Mouse (Mus musculus) urinary bladder, postnatal 4 days (tissue): Measurements from ENCODE around the gene Tnk2.
A peak's percentile ranks its signal among the peaks of the same experiment; 100 is the strongest.
"Not testable (repeated sequence)": the region's sequence is repeated elsewhere in the genome, so short reads cannot be mapped to it uniquely, and the experiment has no call there.

ENCODE experiments used
- DNase-seq, 2 experiments: peaks; one replicate each; pipeline ENCODE4 v3.0.0; 2021 to 2022; ENCODE audit warnings: low spot score in 2 of 2

Tnk2 gene

GRCm38 (mm10) chr16:32636331-32636730 is 7.3 kb upstream of the Tnk2 start:
- DNase-seq: no peak

DNA sequence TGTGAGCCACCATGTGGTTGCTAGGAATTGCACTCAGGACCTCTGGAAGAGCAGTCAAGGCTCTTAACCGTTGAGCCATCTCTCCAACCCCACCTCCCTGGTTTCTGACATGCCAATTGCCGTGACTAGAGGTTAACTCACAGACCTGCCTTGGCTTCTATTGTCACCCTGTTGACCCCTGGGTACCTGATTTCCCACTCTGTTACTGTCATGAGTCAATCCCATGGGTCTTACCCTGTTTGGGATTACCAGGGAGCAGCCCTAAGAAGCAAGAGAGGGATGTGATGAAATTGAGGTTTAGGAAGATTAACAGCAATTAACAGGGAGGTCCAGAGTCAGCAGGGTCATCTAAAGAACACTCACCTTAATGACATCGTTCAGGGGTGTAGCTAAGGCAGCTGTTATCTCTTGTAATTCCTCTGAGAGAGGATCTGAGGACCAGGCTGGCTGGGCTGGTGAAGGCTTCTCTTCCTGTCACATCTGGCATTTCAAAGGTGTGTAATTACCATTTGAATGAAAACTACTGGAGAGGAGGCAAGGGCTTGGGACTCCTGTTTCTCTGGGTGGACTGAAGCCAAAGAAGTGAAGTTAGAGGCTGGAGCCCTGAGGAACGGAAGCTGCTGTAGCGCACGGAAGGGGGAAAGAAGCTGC is 6.7 kb upstream of the Tnk2 start:
- DNase-seq: no peak

GRCm38 (mm10) chr16:32638476-32638875 is 5.2 kb upstream of the Tnk2 start:
- peak; percentile 68 to 83 for DNase-seq

DNA sequence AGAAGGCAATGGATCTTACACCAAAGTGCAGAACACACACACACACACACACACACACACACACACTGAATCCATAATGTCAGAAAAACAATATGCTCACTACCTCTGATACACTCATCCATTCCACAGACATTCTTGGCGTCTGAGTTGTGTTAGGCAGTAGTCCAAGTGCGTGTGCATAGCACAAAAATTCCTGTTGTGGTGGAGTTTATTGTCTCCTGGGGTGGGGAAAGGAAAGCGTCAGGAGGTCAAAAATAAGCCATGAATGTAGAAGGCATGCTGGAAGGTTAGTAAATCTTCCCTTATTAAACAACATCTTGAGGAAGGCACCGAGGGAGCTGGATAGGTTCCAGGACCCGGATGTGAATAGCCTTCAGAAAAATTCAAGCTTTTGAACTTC is 3.6 kb upstream of the Tnk2 start:
- DNase-seq: no peak

- DNase-seq: not testable (repeated sequence)
Observed at GRCm38 (mm10) chr16:32640683-32641082, 3.0 kb upstream of the Tnk2 start.

DNA sequence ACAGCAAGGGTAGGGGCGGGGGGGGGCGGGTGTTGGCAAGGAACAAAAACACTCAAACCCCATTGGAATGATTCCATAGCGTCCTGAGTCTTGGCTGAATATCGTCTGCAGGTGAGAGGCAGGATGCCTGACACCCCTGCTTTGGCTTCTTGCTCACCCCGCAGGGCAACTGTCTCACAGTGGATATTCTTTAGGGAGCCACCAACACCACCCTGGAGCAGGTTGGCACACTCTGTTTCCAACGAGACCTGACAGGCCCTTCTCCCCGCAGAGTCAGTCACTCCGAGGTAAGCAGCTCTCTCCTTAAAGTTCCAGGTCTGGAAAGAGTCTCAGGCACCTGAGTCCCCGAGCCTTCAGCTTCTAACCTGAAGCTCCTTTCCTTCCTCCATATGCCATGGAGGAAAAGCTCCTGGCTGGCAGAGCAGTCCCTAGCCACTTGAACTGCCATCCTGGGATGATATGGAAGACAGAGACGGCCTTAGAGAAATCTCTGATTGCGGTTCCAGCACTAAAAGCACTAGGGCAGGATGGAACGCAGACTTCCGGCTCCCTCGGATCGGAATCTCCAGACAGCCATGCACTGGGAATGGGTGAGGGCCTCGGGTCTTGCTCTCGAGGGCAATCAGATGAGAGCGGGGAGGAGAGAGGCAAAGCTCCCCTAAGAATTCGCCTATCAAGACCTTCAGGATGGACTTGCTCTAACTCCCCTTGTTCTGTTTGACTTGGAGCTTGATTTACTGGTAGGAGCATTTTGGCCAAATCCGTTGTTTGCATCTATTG is 2.0 kb upstream of the Tnk2 start:
- no peak for DNase-seq

DNA sequence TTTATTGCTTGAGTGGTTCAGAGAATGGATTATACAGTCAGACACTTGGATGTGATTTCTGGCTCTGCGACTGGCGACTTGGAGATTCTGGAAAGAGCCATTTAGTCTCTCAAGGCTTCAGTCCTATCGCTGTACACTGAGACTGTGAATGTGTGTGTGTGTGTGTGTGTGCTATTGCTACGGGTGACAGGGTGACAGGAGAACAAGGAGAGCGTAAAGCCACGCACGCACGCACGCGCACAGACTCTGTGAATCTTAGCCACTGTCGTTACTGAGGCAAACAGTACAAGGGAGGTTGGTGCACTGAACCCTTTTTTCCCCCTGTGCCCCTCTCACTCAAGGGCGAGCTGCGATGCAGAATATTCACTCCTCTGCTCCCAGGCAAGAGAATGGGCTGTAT is 1.4 kb upstream of the Tnk2 start:
- DNase-seq: no peak

DNA sequence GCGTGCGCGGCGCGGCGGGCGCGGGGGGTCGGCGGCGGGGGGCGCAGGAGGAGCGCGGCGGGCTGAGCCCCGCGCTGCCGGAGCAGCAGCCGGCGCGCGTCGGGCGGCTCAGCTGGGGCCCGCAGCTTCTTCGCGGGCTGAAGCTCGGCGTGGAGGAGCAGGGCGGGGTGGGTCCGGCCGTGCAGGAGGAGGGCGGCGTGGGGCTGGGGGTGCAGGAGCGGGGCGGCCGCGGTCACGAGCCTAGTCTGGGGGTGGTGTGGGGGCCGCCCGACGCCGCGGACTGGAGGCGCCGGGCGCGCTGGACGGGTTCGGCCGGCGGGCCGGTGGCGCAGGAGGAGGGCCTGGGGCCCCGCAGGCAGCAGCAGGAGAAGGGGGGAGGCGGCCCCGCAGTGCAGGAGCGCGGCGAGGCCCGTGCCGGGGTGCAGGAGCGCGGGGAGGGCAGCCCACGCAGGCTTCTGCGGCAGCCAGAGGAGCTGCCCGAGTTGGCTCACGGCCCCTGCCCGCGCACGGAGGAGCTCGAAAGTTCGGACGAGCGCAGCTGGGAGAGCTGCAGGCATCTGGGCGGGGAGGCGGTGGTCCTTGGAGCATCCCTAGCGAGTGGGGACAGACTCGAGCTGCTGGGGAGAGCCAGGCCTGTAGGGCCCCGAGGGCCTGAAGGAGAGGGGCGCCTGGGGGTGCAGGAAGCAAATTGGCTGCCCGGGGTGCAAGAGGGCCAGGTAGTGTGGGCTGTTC is 561 bp downstream of the Tnk2 start:
- peak in 1 of 2 experiments; percentile 58 for DNase-seq

- no peak for DNase-seq
Observed at GRCm38 (mm10) chr16:32644801-32645170, 1.1 kb downstream of the Tnk2 start.

DNA sequence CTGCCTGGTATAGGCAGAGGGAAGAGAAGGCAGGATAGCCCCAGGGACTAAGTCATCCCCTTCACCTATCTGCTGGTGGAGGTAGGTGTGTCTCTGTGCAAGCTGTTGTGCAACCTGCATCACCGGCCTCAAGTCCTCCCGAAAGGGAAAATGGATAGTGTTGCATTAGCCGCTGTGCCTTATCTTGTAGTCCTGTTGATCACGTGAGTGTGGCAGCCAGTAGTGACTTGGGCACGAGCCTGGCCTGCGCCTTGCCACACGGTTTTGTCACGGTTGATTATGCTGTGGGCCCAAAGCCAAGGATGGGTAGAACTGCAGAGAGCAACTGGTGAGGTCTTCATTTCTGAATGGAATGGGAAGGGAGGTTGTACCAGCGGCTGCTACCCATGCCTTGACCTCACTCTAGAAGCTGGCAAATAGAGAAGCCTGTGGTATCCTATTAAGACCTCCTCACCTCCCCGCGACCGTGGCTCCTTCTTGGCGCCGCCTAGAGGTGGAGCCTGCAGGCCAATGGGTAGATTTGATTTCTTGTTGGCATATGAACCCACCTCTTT is 1.8 kb downstream of the Tnk2 start:
- DNase-seq: peak in 1 of 2 experiments; percentile 34

- DNase-seq: no peak
Observed at GRCm38 (mm10) chr16:32646014-32646413, 2.3 kb downstream of the Tnk2 start.

- DNase-seq: no peak
Observed at GRCm38 (mm10) chr16:32647712-32648111, 4.0 kb downstream of the Tnk2 start.

- no peak for DNase-seq
Observed at GRCm38 (mm10) chr16:32650461-32650860, 6.8 kb downstream of the Tnk2 start.

DNA sequence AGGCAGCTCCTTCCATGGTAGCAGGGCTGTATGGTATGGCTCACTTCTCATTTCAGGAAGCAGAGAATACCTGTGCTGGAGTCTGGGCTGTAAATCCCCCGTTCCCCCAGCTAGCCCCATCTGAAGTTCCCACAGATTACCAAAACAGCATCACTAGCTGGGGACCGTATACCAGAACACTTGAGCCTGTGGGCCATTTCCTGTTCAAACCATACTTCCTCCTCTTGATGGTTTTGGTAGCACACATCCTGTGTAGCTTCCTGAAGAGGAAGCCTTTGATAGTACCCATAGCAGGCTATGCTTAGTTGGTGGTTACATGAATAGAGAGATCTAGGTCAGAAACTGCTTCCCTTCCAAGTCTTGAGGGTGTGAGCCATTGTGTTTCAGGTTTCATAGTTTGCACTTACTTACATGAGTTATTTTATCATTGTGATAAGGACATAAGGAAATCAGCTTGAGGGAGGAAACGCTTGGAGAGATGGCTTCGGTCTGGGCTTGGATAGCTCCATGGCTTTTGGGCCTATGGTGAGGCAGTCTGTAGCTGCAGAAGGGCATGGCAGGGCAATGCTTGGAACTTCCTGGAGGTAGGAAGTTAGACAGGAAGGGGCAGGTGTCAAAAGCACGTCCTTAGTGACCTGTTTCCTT is 7.4 kb downstream of the Tnk2 start:
- DNase-seq: no peak

DNA sequence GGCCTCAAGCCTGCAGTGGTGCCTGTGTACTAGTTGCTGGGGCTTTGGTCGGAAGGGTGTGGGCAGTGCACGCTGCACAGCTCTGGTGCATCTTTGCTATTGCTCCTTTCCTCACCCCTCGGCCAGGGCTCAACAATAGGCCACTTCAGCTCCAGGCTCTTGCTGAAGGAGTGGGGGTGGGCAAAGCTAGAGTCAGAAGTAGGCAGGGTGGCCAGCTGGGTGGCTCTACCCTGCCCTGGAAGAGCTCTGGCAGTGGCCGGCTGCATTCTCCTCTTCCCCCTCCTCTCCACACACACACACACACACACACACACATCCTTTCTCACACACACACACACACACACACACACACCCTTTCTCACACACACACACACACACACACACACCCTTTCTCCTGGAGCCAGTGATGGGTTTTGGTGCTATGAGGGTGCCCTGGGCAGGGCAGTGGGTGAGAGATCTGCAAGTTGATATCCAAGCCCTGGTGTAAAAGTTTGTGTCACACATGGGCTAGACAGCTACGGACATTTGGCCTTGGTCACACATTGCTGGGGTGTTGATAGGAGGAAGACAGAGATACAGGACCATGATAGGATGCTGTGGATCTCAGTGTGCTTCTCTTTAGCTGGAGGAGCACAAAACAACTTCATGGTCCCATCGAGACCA is 10.5 kb downstream of the Tnk2 start:
- no peak for DNase-seq

- no peak for DNase-seq
Observed at GRCm38 (mm10) chr16:32655534-32655933, 11.9 kb downstream of the Tnk2 start.

GRCm38 (mm10) chr16:32656321-32656720 is 12.6 kb downstream of the Tnk2 start:
- no peak for DNase-seq

- DNase-seq: peak in 1 of 2 experiments; percentile 47
Observed at GRCm38 (mm10) chr16:32656794-32657193, 13.1 kb downstream of the Tnk2 start.

- DNase-seq: no peak
Observed at GRCm38 (mm10) chr16:32657498-32658250, 14.0 kb downstream of the Tnk2 start.

- DNase-seq: no peak
Observed at GRCm38 (mm10) chr16:32658743-32659171, 15.1 kb downstream of the Tnk2 start.

- peak in 1 of 2 experiments; percentile 48 for DNase-seq
Observed at GRCm38 (mm10) chr16:32659385-32659784, 15.7 kb downstream of the Tnk2 start.
